Mouse (Mus musculus) heart, embryonic 13.5 days (tissue): Measurements from ENCODE around the gene Cdkal1. TPM values are rescaled to one million over a fixed set of nuclear protein-coding genes. Genes with fewer than 3 reads are reported as not detected.
A peak's percentile ranks its signal among the peaks of the same experiment; 100 is the strongest.

Source experiments
- ATAC-seq: fragments of 200-750 bp; cut with Nextera tagmentation; 2 replicates; pipeline ENCODE4 v1.8.0; 2017; ENCODE audit warnings: moderate TSS enrichment; ENCODE audit not compliant: insufficient number of reproducible peaks, low FRiP score, low TSS enrichment; ENCODE audit errors: extremely low read depth
- H3K27ac ChIP-seq: fragments of 300-500 bp; sonication (generic); replicated peaks from 2 replicates; pipeline ENCODE4 v1.5.1; 2015; ENCODE audit warnings: moderate library complexity, mild to moderate bottlenecking, inconsistent platforms
- H3K27me3 ChIP-seq: fragments of 300-500 bp; sonication (generic); replicated peaks from 2 replicates; pipeline ENCODE4 v1.6.1; 2015; ENCODE audit warnings: mild to moderate bottlenecking, inconsistent platforms
- H3K36me3 ChIP-seq: fragments of 300-500 bp; sonication (generic); 2 replicates; pipeline ENCODE4 v1.6.1; 2015; ENCODE audit warnings: mild to moderate bottlenecking, inconsistent platforms
- H3K4me1 ChIP-seq: fragments of 300-500 bp; sonication (generic); 2 replicates; pipeline ENCODE4 v1.6.1; 2015; ENCODE audit warnings: inconsistent platforms
- H3K4me2 ChIP-seq: fragments of 300-500 bp; sonication (generic); 2 replicates; pipeline ENCODE4 v1.6.1; 2015; ENCODE audit warnings: inconsistent platforms, mild to moderate bottlenecking, moderate library complexity
- H3K4me3 ChIP-seq: fragments of 300-500 bp; sonication (generic); 2 replicates; pipeline ENCODE4 v1.5.1; 2015; ENCODE audit warnings: moderate library complexity, mild to moderate bottlenecking, inconsistent platforms
- H3K9ac ChIP-seq: fragments of 300-500 bp; sonication (generic); 2 replicates; pipeline ENCODE4 v1.6.1; 2015; ENCODE audit warnings: inconsistent platforms, mild to moderate bottlenecking, moderate library complexity
- H3K9me3 ChIP-seq: fragments of 300-500 bp; sonication (generic); 2 replicates; pipeline ENCODE4 v1.6.1; 2016; ENCODE audit warnings: inconsistent platforms
- WGBS: fragments of 180-500 bp; shearing (Covaris S2); methylation state at CpG from one replicate; pipeline ENCODE4 v1.1.7; 2015; ENCODE audit warnings: mixed read lengths; 5-methylcytosine and 5-hydroxymethylcytosine counted together
- polyA plus RNA-seq: library from polyadenylated mRNA; unstranded; fragments of >200 nt; fragmentation: Nextera tagmentation; extraction: Ambion mirVana; gene quantifications from 2 replicates; pipeline ENCODE4 v1.2.1, GENCODE M21; 2015

Cdkal1 gene
- polyA plus RNA-seq, 1 experiment from 2014 or later: 19.7 TPM

GRCm38 (mm10) chr13:29766377-29766776 lies 89.1 kb downstream of the Cdkal1 start:
- H3K27ac ChIP-seq: no peak overlapping the region
- H3K36me3 ChIP-seq: no peaks in the 10 kb centered on the region
- WGBS: 66% methylated on average over 8 of the region's 8 CpGs
- no peak for ATAC-seq
- H3K4me3 ChIP-seq: no peak overlapping the region
- no peak overlapping the region for H3K4me2 ChIP-seq
- H3K9me3 ChIP-seq: no peaks in the 10 kb centered on the region
- peaks cover 58% of the 10 kb centered on the region for H3K4me1 ChIP-seq
- no peaks in the 10 kb centered on the region for H3K27me3 ChIP-seq
- no peak overlapping the region for H3K9ac ChIP-seq

- WGBS: 39% methylated on average over 3 of the region's 3 CpGs
- Histone ChIP-seq H3K9me3 (no peaks in the 10 kb centered on the region), H3K9ac (no peak overlapping the region), H3K27me3 (no peaks in the 10 kb centered on the region), H3K4me3 (no peak overlapping the region), H3K4me1 (peaks cover 65% of the 10 kb centered on the region), H3K36me3 (no peaks in the 10 kb centered on the region), H3K27ac (peak overlapping the region; percentile 48), H3K4me2 (no peak overlapping the region)
- no peak for ATAC-seq
Measured at GRCm38 (mm10) chr13:29765296-29765695, 90.2 kb downstream of the Cdkal1 start.

- no peak overlapping the region for H3K4me3 ChIP-seq
- no peaks in the 10 kb centered on the region for H3K9me3 ChIP-seq
- ATAC-seq: no peak
- no peaks in the 10 kb centered on the region for H3K36me3 ChIP-seq
- WGBS: 80% methylated on average over 5 of the region's 5 CpGs
- H3K27me3 ChIP-seq: no peaks in the 10 kb centered on the region
- H3K27ac ChIP-seq: no peak overlapping the region; the same call in 1 of the 2 replicates
- no peak overlapping the region for H3K4me2 ChIP-seq
- H3K9ac ChIP-seq: no peak overlapping the region
- peaks cover 37% of the 10 kb centered on the region for H3K4me1 ChIP-seq
Measured at GRCm38 (mm10) chr13:29759691-29760467, 95.6 kb downstream of the Cdkal1 start.

GRCm38 (mm10) chr13:29756052-29756451 lies 99.4 kb downstream of the Cdkal1 start:
- Histone ChIP-seq H3K27me3 (no peaks in the 10 kb centered on the region), H3K9me3 (no peaks in the 10 kb centered on the region), H3K4me1 (peaks cover 24% of the 10 kb centered on the region), H3K4me2 (no peak overlapping the region), H3K9ac (no peak overlapping the region), H3K36me3 (no peaks in the 10 kb centered on the region), H3K4me3 (no peak overlapping the region), H3K27ac (0 out of 2 replicates have a peak overlapping the region, but pooled peaks have one; percentile 2)
- 36% methylated on average over 3 of the region's 3 CpGs for WGBS
- no peak for ATAC-seq

GRCm38 (mm10) chr13:29753254-29753653 lies 102.2 kb downstream of the Cdkal1 start:
- Histone ChIP-seq H3K9me3 (no peaks in the 10 kb centered on the region), H3K4me1 (peaks cover 7% of the 10 kb centered on the region), H3K4me2 (no peak overlapping the region), H3K27ac (no peak overlapping the region), H3K27me3 (no peaks in the 10 kb centered on the region), H3K36me3 (no peaks in the 10 kb centered on the region), H3K4me3 (no peak overlapping the region), H3K9ac (no peak overlapping the region)
- 85% methylated on average over 3 of the region's 3 CpGs for WGBS
- ATAC-seq: no peak

GRCm38 (mm10) chr13:29752061-29752460 lies 103.4 kb downstream of the Cdkal1 start:
- Histone ChIP-seq H3K4me2 (no peak overlapping the region), H3K9me3 (no peaks in the 10 kb centered on the region), H3K36me3 (no peaks in the 10 kb centered on the region), H3K27me3 (no peaks in the 10 kb centered on the region), H3K4me3 (no peak overlapping the region), H3K27ac (no peak overlapping the region), H3K9ac (no peak overlapping the region), H3K4me1 (peaks cover 9% of the 10 kb centered on the region)
- 84% methylated on average over 6 of the region's 6 CpGs for WGBS
- ATAC-seq: no peak

- no peak overlapping the region for H3K4me3 ChIP-seq
- ATAC-seq: no peak
- no peak overlapping the region for H3K4me2 ChIP-seq
- no peak overlapping the region for H3K27ac ChIP-seq
- H3K36me3 ChIP-seq: no peaks in the 10 kb centered on the region
- no peaks in the 10 kb centered on the region for H3K9me3 ChIP-seq
- no peaks in the 10 kb centered on the region for H3K27me3 ChIP-seq
- WGBS: 91% methylated on average over 5 of the region's 5 CpGs
- H3K9ac ChIP-seq: no peak overlapping the region
- peaks cover 15% of the 10 kb centered on the region for H3K4me1 ChIP-seq
Measured at GRCm38 (mm10) chr13:29751201-29751600, 104.3 kb downstream of the Cdkal1 start.

GRCm38 (mm10) chr13:29747347-29747647 lies 108.2 kb downstream of the Cdkal1 start:
- WGBS: 85% methylated on average over 3 of the region's 3 CpGs
- no peak overlapping the region for H3K27ac ChIP-seq
- no peaks in the 10 kb centered on the region for H3K9me3 ChIP-seq
- peaks cover 36% of the 10 kb centered on the region for H3K4me1 ChIP-seq
- H3K27me3 ChIP-seq: no peaks in the 10 kb centered on the region
- no peaks in the 10 kb centered on the region for H3K36me3 ChIP-seq
- H3K4me2 ChIP-seq: no peak overlapping the region
- no peak overlapping the region for H3K4me3 ChIP-seq
- ATAC-seq: no peak
- H3K9ac ChIP-seq: no peak overlapping the region

GRCm38 (mm10) chr13:29746501-29747346 lies 108.8 kb downstream of the Cdkal1 start:
- H3K9me3 ChIP-seq: no peaks in the 10 kb centered on the region
- no peak overlapping the region for H3K9ac ChIP-seq
- peaks cover 36% of the 10 kb centered on the region for H3K4me1 ChIP-seq
- no peak for ATAC-seq
- no peak overlapping the region for H3K4me3 ChIP-seq
- 0 out of 2 replicates have a peak overlapping the region, but pooled peaks have one; percentile 12 for H3K27ac ChIP-seq
- WGBS: 63% methylated on average over 9 of the region's 9 CpGs
- no peaks in the 10 kb centered on the region for H3K27me3 ChIP-seq
- H3K4me2 ChIP-seq: no peak overlapping the region
- H3K36me3 ChIP-seq: no peaks in the 10 kb centered on the region

- Histone ChIP-seq H3K36me3 (no peaks in the 10 kb centered on the region), H3K4me2 (no peak overlapping the region), H3K4me3 (no peak overlapping the region), H3K4me1 (peaks cover 36% of the 10 kb centered on the region), H3K9me3 (no peaks in the 10 kb centered on the region), H3K9ac (no peak overlapping the region), H3K27ac (peak overlapping the region; percentile 13; the same call in 1 of the 2 replicates), H3K27me3 (no peaks in the 10 kb centered on the region)
- ATAC-seq: no peak
- 49% methylated on average over 2 of the region's 2 CpGs for WGBS
Measured at GRCm38 (mm10) chr13:29745073-29745472, 110.4 kb downstream of the Cdkal1 start.

GRCm38 (mm10) chr13:29744188-29744587 lies 111.3 kb downstream of the Cdkal1 start:
- no peaks in the 10 kb centered on the region for H3K9me3 ChIP-seq
- no peak overlapping the region for H3K4me2 ChIP-seq
- H3K27me3 ChIP-seq: no peaks in the 10 kb centered on the region
- whole genome bisulfite sequencing: 67% methylated on average over 3 of the region's 3 CpGs
- no peaks in the 10 kb centered on the region for H3K36me3 ChIP-seq
- H3K27ac ChIP-seq: 0 out of 2 replicates have a peak overlapping the region, but pooled peaks have one; percentile 17
- peaks cover 36% of the 10 kb centered on the region for H3K4me1 ChIP-seq
- H3K4me3 ChIP-seq: no peak overlapping the region
- ATAC-seq: no peak
- H3K9ac ChIP-seq: no peak overlapping the region
